Mouse (Mus musculus): ENCODE data around the gene Tmem245.

- TF ChIP-seq CTCF (IDR thresholded peaks at IDR 0.05; ENCODE audit: low read depth): no peak
- no peak for TF ChIP-seq EP300 (IDR thresholded peaks at IDR 0.05; ENCODE audit: low read depth)
Measured at GRCm38 (mm10) chr4:56831013-56831609, 116.1 kb downstream of the Tmem245 start.
